Mouse (Mus musculus) midbrain, embryonic 11.5 days (tissue): Measurements from ENCODE around the gene Alkal2. TPM values are rescaled to one million over a fixed set of nuclear protein-coding genes. Genes with fewer than 3 reads are reported as not detected.

ENCODE experiments used
- ATAC-seq: fragments of 200-750 bp; cut with Nextera tagmentation; 2 replicates; pipeline ENCODE4 v1.8.0; 2017; ENCODE audit warnings: moderate TSS enrichment, moderate library complexity; ENCODE audit not compliant: low FRiP score
- DNase-seq: peaks from one replicate; pipeline ENCODE4 v3.0.0; 2015; ENCODE audit warnings: low spot score; ENCODE audit errors: missing footprints
- H3K27ac ChIP-seq: fragments of 300-500 bp; sonication (generic); 2 replicates; pipeline ENCODE4 v1.5.1; 2014; ENCODE audit warnings: low read depth, low read length
- H3K27me3 ChIP-seq: fragments of 300-500 bp; sonication (generic); 2 replicates; pipeline ENCODE4 v1.6.1; 2014; ENCODE audit warnings: mild to moderate bottlenecking, low read length, moderate library complexity, mixed read lengths; ENCODE audit not compliant: control insufficient read depth, insufficient read depth
- H3K36me3 ChIP-seq: fragments of 300-500 bp; sonication (generic); 2 replicates; pipeline ENCODE4 v1.6.1; 2014; ENCODE audit warnings: mild to moderate bottlenecking, low read length, moderate library complexity, mixed read lengths; ENCODE audit not compliant: control insufficient read depth, insufficient read depth
- H3K4me1 ChIP-seq: fragments of 300-500 bp; sonication (generic); 2 replicates; pipeline ENCODE4 v1.6.1; 2014; ENCODE audit warnings: low read length; ENCODE audit not compliant: control insufficient read depth, insufficient read depth
- H3K4me2 ChIP-seq: fragments of 300-500 bp; sonication (generic); 2 replicates; pipeline ENCODE4 v1.6.1; 2014; ENCODE audit warnings: mild to moderate bottlenecking, moderate library complexity
- H3K4me3 ChIP-seq: fragments of 300-500 bp; sonication (generic); 2 replicates; pipeline ENCODE4 v1.5.1; 2014; ENCODE audit warnings: low read depth, low read length
- H3K9ac ChIP-seq: fragments of 300-500 bp; sonication (generic); 2 replicates; pipeline ENCODE4 v1.6.1; 2014; ENCODE audit warnings: low read length
- H3K9me3 ChIP-seq: fragments of 300-500 bp; sonication (generic); 2 replicates; pipeline ENCODE4 v1.6.1; 2016; ENCODE audit warnings: low read length; ENCODE audit not compliant: control insufficient read depth
- WGBS: fragments of 180-500 bp; shearing (Covaris S2); extraction: QIAGEN DNeasy Blood & Tissue Kit; methylation state at CpG from one replicate; pipeline ENCODE4 v1.1.7; 2014; 5-methylcytosine and 5-hydroxymethylcytosine counted together
- polyA plus RNA-seq: library from polyadenylated mRNA; unstranded; fragments of >200 nt; fragmentation: Nextera tagmentation; extraction: Ambion mirVana; gene quantifications from 2 replicates; pipeline ENCODE4 v1.2.1, GENCODE M21; 2014

Gene Alkal2
- polyA plus RNA-seq, 1 experiment from 2014 or later = 0.26 TPM

- H3K9me3 ChIP-seq = no peaks in the 10 kb centered on the region
- H3K4me3 ChIP-seq = peak overlapping the region; percentile 48
- peak; percentile 89 for DNase-seq
- no peaks in the 10 kb centered on the region for H3K36me3 ChIP-seq
- peak overlapping the region; percentile 99 for H3K4me2 ChIP-seq
- H3K27ac ChIP-seq = no peak overlapping the region
- no peak overlapping the region for H3K9ac ChIP-seq
- peaks cover 31% of the 10 kb centered on the region for H3K27me3 ChIP-seq
- peak; percentile 10; the same call in 1 of the 2 replicates for ATAC-seq
- 19% methylated on average over 4 of the region's 4 CpGs for WGBS
- peaks cover 8% of the 10 kb centered on the region; the same call in 1 of the 2 replicates for H3K4me1 ChIP-seq
These were observed 533 bp upstream of the Alkal2 start for GRCm38 (mm10) chr12:30883592-30883985.

- Histone ChIP-seq H3K4me1 (peaks cover 8% of the 10 kb centered on the region; the same call in 1 of the 2 replicates), H3K27me3 (peaks cover 31% of the 10 kb centered on the region), H3K36me3 (no peaks in the 10 kb centered on the region), H3K27ac (no peak overlapping the region), H3K4me3 (peak overlapping the region; percentile 48), H3K4me2 (peak overlapping the region; percentile 99), H3K9me3 (no peaks in the 10 kb centered on the region), H3K9ac (peak overlapping the region; percentile 34)
- DNase-seq (peak; percentile 91), ATAC-seq (peak; percentile 59)
- WGBS = 8% methylated on average over 39 of the region's 39 CpGs
These were observed 604 bp downstream of the Alkal2 start for GRCm38 (mm10) chr12:30884622-30885230.

- DNase-seq (peak; percentile 35), ATAC-seq (no peak)
- 78% methylated on average over 6 of the region's 6 CpGs for WGBS
- H3K4me1 ChIP-seq = peaks cover 8% of the 10 kb centered on the region; the same call in 1 of the 2 replicates
- H3K4me2 ChIP-seq = no peak overlapping the region
- no peaks in the 10 kb centered on the region for H3K9me3 ChIP-seq
- H3K27me3 ChIP-seq = peaks cover 31% of the 10 kb centered on the region
- no peak overlapping the region for H3K9ac ChIP-seq
- no peak overlapping the region for H3K4me3 ChIP-seq
- H3K36me3 ChIP-seq = no peaks in the 10 kb centered on the region
- H3K27ac ChIP-seq = no peak overlapping the region
These were observed 1.8 kb downstream of the Alkal2 start for GRCm38 (mm10) chr12:30885891-30886290.

GRCm38 (mm10) chr12:30888003-30888402 lies 3.9 kb downstream of the Alkal2 start:
- WGBS = 87% methylated on average over 4 of the region's 4 CpGs
- Histone ChIP-seq H3K4me3 (no peak overlapping the region), H3K36me3 (no peaks in the 10 kb centered on the region), H3K27me3 (peaks cover 24% of the 10 kb centered on the region), H3K4me1 (peaks cover 8% of the 10 kb centered on the region; the same call in 1 of the 2 replicates), H3K27ac (no peak overlapping the region), H3K9me3 (no peaks in the 10 kb centered on the region), H3K9ac (no peak overlapping the region), H3K4me2 (no peak overlapping the region)
- DNase-seq = no peak
- no peak for ATAC-seq

GRCm38 (mm10) chr12:30890067-30890466 lies 5.9 kb downstream of the Alkal2 start:
- Histone ChIP-seq H3K27ac (no peak overlapping the region), H3K9me3 (no peaks in the 10 kb centered on the region), H3K4me2 (no peak overlapping the region), H3K27me3 (peaks cover 4% of the 10 kb centered on the region), H3K36me3 (no peaks in the 10 kb centered on the region), H3K4me1 (peaks cover under 1% of the 10 kb centered on the region; the same call in 1 of the 2 replicates), H3K4me3 (no peak overlapping the region), H3K9ac (no peak overlapping the region)
- DNase-seq = peak; percentile 92
- WGBS = 39% methylated on average over 5 of the region's 5 CpGs
- ATAC-seq = peak; percentile 38; the same call in 1 of the 2 replicates

GRCm38 (mm10) chr12:30891438-30891837 lies 7.3 kb downstream of the Alkal2 start:
- WGBS = 85% methylated on average over 7 of the region's 7 CpGs
- no peak overlapping the region for H3K27ac ChIP-seq
- H3K9ac ChIP-seq = no peak overlapping the region
- no peaks in the 10 kb centered on the region for H3K9me3 ChIP-seq
- DNase-seq (peak; percentile 74), ATAC-seq (no peak)
- no peaks in the 10 kb centered on the region for H3K27me3 ChIP-seq
- no peaks in the 10 kb centered on the region for H3K4me1 ChIP-seq
- H3K4me3 ChIP-seq = no peak overlapping the region
- no peaks in the 10 kb centered on the region for H3K36me3 ChIP-seq
- H3K4me2 ChIP-seq = no peak overlapping the region

GRCm38 (mm10) chr12:30897039-30897438 lies 12.9 kb downstream of the Alkal2 start:
- 90% methylated on average over 4 of the region's 4 CpGs for WGBS
- Histone ChIP-seq H3K4me1 (no peaks in the 10 kb centered on the region), H3K9ac (no peak overlapping the region), H3K27ac (no peak overlapping the region), H3K4me2 (no peak overlapping the region), H3K4me3 (no peak overlapping the region), H3K36me3 (no peaks in the 10 kb centered on the region), H3K9me3 (no peaks in the 10 kb centered on the region), H3K27me3 (no peaks in the 10 kb centered on the region)
- ATAC-seq (no peak), DNase-seq (no peak)

- DNase-seq = no peak
- no peaks in the 10 kb centered on the region for H3K27me3 ChIP-seq
- no peak overlapping the region for H3K9ac ChIP-seq
- ATAC-seq = no peak
- no peak overlapping the region for H3K27ac ChIP-seq
- WGBS = 92% methylated on average over 1 of the region's 1 CpGs
- H3K4me2 ChIP-seq = no peak overlapping the region
- no peaks in the 10 kb centered on the region for H3K9me3 ChIP-seq
- peaks cover 6% of the 10 kb centered on the region; the same call in 1 of the 2 replicates for H3K4me1 ChIP-seq
- no peak overlapping the region for H3K4me3 ChIP-seq
- no peaks in the 10 kb centered on the region for H3K36me3 ChIP-seq
These were observed 24.5 kb downstream of the Alkal2 start for GRCm38 (mm10) chr12:30908658-30909057.

- no peaks in the 10 kb centered on the region for H3K27me3 ChIP-seq
- no peak for DNase-seq
- no peaks in the 10 kb centered on the region for H3K9me3 ChIP-seq
- peaks cover 6% of the 10 kb centered on the region; the same call in 1 of the 2 replicates for H3K4me1 ChIP-seq
- H3K27ac ChIP-seq = no peak overlapping the region
- no peaks in the 10 kb centered on the region for H3K36me3 ChIP-seq
- H3K4me3 ChIP-seq = no peak overlapping the region
- no peak for ATAC-seq
- 82% methylated on average over 2 of the region's 2 CpGs for WGBS
- H3K4me2 ChIP-seq = no peak overlapping the region; the same call in 1 of the 2 replicates
- H3K9ac ChIP-seq = no peak overlapping the region
These were observed 25.8 kb downstream of the Alkal2 start for GRCm38 (mm10) chr12:30909881-30910280.
